Mouse (Mus musculus): ENCODE results near the gene 1700007K13Rik. TPM values are rescaled to one million over a fixed set of nuclear protein-coding genes. Genes with fewer than 3 reads are reported as not detected.

1700007K13Rik gene
- polyA plus RNA-seq, 1 experiment from 2014 or later, result 2.3 TPM

- no peaks in the 10 kb centered on the region for H3K27me3 ChIP-seq
- H3K4me1 ChIP-seq, result peaks cover 4% of the 10 kb centered on the region; the same call in 1 of the 2 replicates
- no peaks in the 10 kb centered on the region for H3K36me3 ChIP-seq (replicated peaks)
- ATAC-seq (ENCODE audit: low FRiP score), result no peak
- H3K4me3 ChIP-seq (replicated peaks), result no peak overlapping the region
- no peaks in the 10 kb centered on the region for H3K9me3 ChIP-seq
- no peak overlapping the region for H3K4me2 ChIP-seq
- no peak overlapping the region for H3K27ac ChIP-seq
- WGBS, result no CpG with 5 or more reads among the region's 2 CpGs
- H3K9ac ChIP-seq, result no peak overlapping the region
Measured at GRCm38 (mm10) chr2:28433512-28433911, 32.6 kb downstream of the 1700007K13Rik start.

GRCm38 (mm10) chr2:28432811-28433210, 33.3 kb downstream of the 1700007K13Rik start:
- Histone ChIP-seq H3K9ac (no peak overlapping the region), H3K4me1 (peaks cover 4% of the 10 kb centered on the region; the same call in 1 of the 2 replicates), H3K4me3 (replicated peaks) (no peak overlapping the region), H3K27ac (no peak overlapping the region), H3K27me3 (no peaks in the 10 kb centered on the region), H3K36me3 (replicated peaks) (no peaks in the 10 kb centered on the region), H3K9me3 (no peaks in the 10 kb centered on the region), H3K4me2 (no peak overlapping the region)
- WGBS, result 30% methylated on average over 1 of the region's 1 CpGs
- ATAC-seq (ENCODE audit: low FRiP score), result no peak

- H3K27ac ChIP-seq, result no peak overlapping the region
Measured at GRCm38 (mm10) chr2:28430846-28431245, 35.3 kb downstream of the 1700007K13Rik start.

GRCm38 (mm10) chr2:28427226-28427625, 38.9 kb downstream of the 1700007K13Rik start:
- Histone ChIP-seq H3K9ac (no peak overlapping the region), H3K27me3 (no peaks in the 10 kb centered on the region), H3K9me3 (no peaks in the 10 kb centered on the region), H3K4me3 (replicated peaks) (no peak overlapping the region), H3K4me1 (no peaks in the 10 kb centered on the region), H3K4me2 (no peak overlapping the region), H3K27ac (no peak overlapping the region), H3K36me3 (replicated peaks) (no peaks in the 10 kb centered on the region)
- WGBS, result 79% methylated on average over 6 of the region's 6 CpGs
- ATAC-seq (ENCODE audit: low FRiP score), result no peak

More at GRCm38 (mm10) chr2:28430846-28431245, 35.3 kb downstream of the 1700007K13Rik start:
- H3K4me2 ChIP-seq, result no peak overlapping the region
- 73% methylated on average over 6 of the region's 6 CpGs for WGBS
- no peak overlapping the region for H3K4me3 ChIP-seq (replicated peaks)
- no peaks in the 10 kb centered on the region for H3K27me3 ChIP-seq
- H3K9ac ChIP-seq, result no peak overlapping the region
- ATAC-seq (ENCODE audit: low FRiP score), result no peak
- H3K36me3 ChIP-seq (replicated peaks), result no peaks in the 10 kb centered on the region
- H3K4me1 ChIP-seq, result peaks cover 4% of the 10 kb centered on the region; the same call in 1 of the 2 replicates
- no peaks in the 10 kb centered on the region for H3K9me3 ChIP-seq

- no peak overlapping the region for H3K4me2 ChIP-seq
- no peak overlapping the region for H3K4me3 ChIP-seq (replicated peaks)
- no peak overlapping the region for H3K9ac ChIP-seq
- no peaks in the 10 kb centered on the region for H3K4me1 ChIP-seq
- no peaks in the 10 kb centered on the region for H3K9me3 ChIP-seq
- H3K27me3 ChIP-seq, result no peaks in the 10 kb centered on the region; the same call in 1 of the 2 replicates
- no peak for ATAC-seq (ENCODE audit: low FRiP score)
- WGBS, result 23% methylated on average over 3 of the region's 3 CpGs
- no peaks in the 10 kb centered on the region for H3K36me3 ChIP-seq (replicated peaks)
- H3K27ac ChIP-seq, result no peak overlapping the region
Measured at GRCm38 (mm10) chr2:28423167-28423566, 43.0 kb downstream of the 1700007K13Rik start.

- no peak overlapping the region for H3K4me2 ChIP-seq
- no peak overlapping the region for H3K4me3 ChIP-seq (replicated peaks)
- H3K36me3 ChIP-seq (replicated peaks), result no peaks in the 10 kb centered on the region
- 0 out of 2 replicates have a peak, but pooled peaks have one; percentile 25 for ATAC-seq (ENCODE audit: low FRiP score)
- no peak overlapping the region for H3K9ac ChIP-seq
- H3K27ac ChIP-seq, result no peak overlapping the region
- peaks cover 4% of the 10 kb centered on the region; the same call in 1 of the 2 replicates for H3K27me3 ChIP-seq
- no peaks in the 10 kb centered on the region for H3K9me3 ChIP-seq
- WGBS, result 18% methylated on average over 4 of the region's 4 CpGs
- peaks cover 9% of the 10 kb centered on the region for H3K4me1 ChIP-seq
Measured at GRCm38 (mm10) chr2:28419898-28420297, 46.2 kb downstream of the 1700007K13Rik start.

- no peak overlapping the region for H3K4me3 ChIP-seq (replicated peaks)
- no peak overlapping the region for H3K27ac ChIP-seq
- H3K27me3 ChIP-seq, result peaks cover 4% of the 10 kb centered on the region; the same call in 1 of the 2 replicates
- H3K4me2 ChIP-seq, result no peak overlapping the region
- H3K9me3 ChIP-seq, result no peaks in the 10 kb centered on the region
- peak; percentile 80; the same call in 1 of the 2 replicates for ATAC-seq (ENCODE audit: low FRiP score)
- WGBS, result 42% methylated on average over 2 of the region's 2 CpGs
- H3K9ac ChIP-seq, result no peak overlapping the region
- peaks cover 9% of the 10 kb centered on the region for H3K4me1 ChIP-seq
- no peaks in the 10 kb centered on the region for H3K36me3 ChIP-seq (replicated peaks)
Measured at GRCm38 (mm10) chr2:28418034-28418433, 48.1 kb downstream of the 1700007K13Rik start.

GRCm38 (mm10) chr2:28416511-28416910, 49.6 kb downstream of the 1700007K13Rik start:
- H3K9me3 ChIP-seq, result no peaks in the 10 kb centered on the region
- H3K4me1 ChIP-seq, result peaks cover 9% of the 10 kb centered on the region
- H3K4me3 ChIP-seq (replicated peaks), result no peak overlapping the region
- no peak overlapping the region for H3K4me2 ChIP-seq
- H3K27me3 ChIP-seq, result peaks cover 4% of the 10 kb centered on the region; the same call in 1 of the 2 replicates
- H3K36me3 ChIP-seq (replicated peaks), result no peaks in the 10 kb centered on the region
- no peak for ATAC-seq (ENCODE audit: low FRiP score)
- no peak overlapping the region for H3K9ac ChIP-seq
- H3K27ac ChIP-seq, result no peak overlapping the region
- WGBS, result 87% methylated on average over 1 of the region's 1 CpGs

- peaks cover 4% of the 10 kb centered on the region; the same call in 1 of the 2 replicates for H3K27me3 ChIP-seq
- no peak overlapping the region for H3K4me2 ChIP-seq
- WGBS, result 64% methylated on average over 10 of the region's 10 CpGs
- H3K36me3 ChIP-seq (replicated peaks), result no peaks in the 10 kb centered on the region
- no peak for ATAC-seq (ENCODE audit: low FRiP score)
- H3K27ac ChIP-seq, result no peak overlapping the region
- H3K9me3 ChIP-seq, result no peaks in the 10 kb centered on the region
- no peak overlapping the region for H3K4me3 ChIP-seq (replicated peaks)
- H3K9ac ChIP-seq, result no peak overlapping the region
- peaks cover 9% of the 10 kb centered on the region for H3K4me1 ChIP-seq
Measured at GRCm38 (mm10) chr2:28415387-28416024, 50.6 kb downstream of the 1700007K13Rik start.

- Histone ChIP-seq H3K9me3 (no peaks in the 10 kb centered on the region), H3K4me2 (no peak overlapping the region), H3K27ac (no peak overlapping the region), H3K4me3 (replicated peaks) (no peak overlapping the region), H3K36me3 (replicated peaks) (no peaks in the 10 kb centered on the region), H3K27me3 (peaks cover 4% of the 10 kb centered on the region; the same call in 1 of the 2 replicates), H3K4me1 (peaks cover 9% of the 10 kb centered on the region), H3K9ac (no peak overlapping the region)
- 89% methylated on average over 5 of the region's 5 CpGs for WGBS
- no peak for ATAC-seq (ENCODE audit: low FRiP score)
Measured at GRCm38 (mm10) chr2:28414757-28415137, 51.4 kb downstream of the 1700007K13Rik start.

GRCm38 (mm10) chr2:28414116-28414756, 51.9 kb downstream of the 1700007K13Rik start:
- Histone ChIP-seq H3K9me3 (no peaks in the 10 kb centered on the region), H3K4me2 (no peak overlapping the region), H3K9ac (no peak overlapping the region), H3K4me1 (peaks cover 12% of the 10 kb centered on the region), H3K4me3 (replicated peaks) (no peak overlapping the region), H3K27ac (no peak overlapping the region), H3K36me3 (replicated peaks) (no peaks in the 10 kb centered on the region), H3K27me3 (peaks cover 4% of the 10 kb centered on the region; the same call in 1 of the 2 replicates)
- WGBS, result 93% methylated on average over 5 of the region's 5 CpGs
- no peak for ATAC-seq (ENCODE audit: low FRiP score)

GRCm38 (mm10) chr2:28412936-28413335, 53.2 kb downstream of the 1700007K13Rik start:
- peaks cover 12% of the 10 kb centered on the region for H3K4me1 ChIP-seq
- no peak for ATAC-seq (ENCODE audit: low FRiP score)
- H3K4me3 ChIP-seq (replicated peaks), result no peak overlapping the region
- H3K4me2 ChIP-seq, result no peak overlapping the region
- H3K27ac ChIP-seq, result no peak overlapping the region
- peaks cover 4% of the 10 kb centered on the region; the same call in 1 of the 2 replicates for H3K27me3 ChIP-seq
- 86% methylated on average over 6 of the region's 6 CpGs for WGBS
- no peak overlapping the region for H3K9ac ChIP-seq
- no peaks in the 10 kb centered on the region for H3K36me3 ChIP-seq (replicated peaks)
- no peaks in the 10 kb centered on the region for H3K9me3 ChIP-seq
